Mouse (Mus musculus): Measurements from ENCODE around the gene Ugt1a10. TPM values are rescaled to one million over a fixed set of nuclear protein-coding genes. Genes with fewer than 3 reads are reported as not detected.

Ugt1a10 gene
- polyA plus RNA-seq, 2 experiments = not detected

GRCm38 (mm10) chr1:88225741-88226140 lies 170.6 kb downstream of the Ugt1a10 start:
- DNase-seq (ENCODE audit: low read depth in 3 of 3, low spot score in 3 of 3) = no peak
- ATAC-seq (ENCODE audit: insufficient read depth) = no peak
- H3K36me3 ChIP-seq (replicated peaks; ENCODE audit: control insufficient read depth, insufficient read depth, low read depth) = no peaks in the 10 kb centered on the region
- H3K27ac ChIP-seq = no peak overlapping the region
- peaks cover 8% of the 10 kb centered on the region for H3K9me3 ChIP-seq (ENCODE audit: control insufficient read depth, low read length)
- no peak for TF ChIP-seq CTCF (IDR thresholded peaks at IDR 0.05; ENCODE audit: low read depth)
- no peak for TF ChIP-seq EP300 (IDR thresholded peaks at IDR 0.05; ENCODE audit: low read depth)
- no peaks in the 10 kb centered on the region for H3K4me1 ChIP-seq (replicated peaks; ENCODE audit: control insufficient read depth in 2 of 2, insufficient read depth in 2 of 2, low read length in 1 of 2)
- no peaks in the 10 kb centered on the region for H3K27me3 ChIP-seq (ENCODE audit: control insufficient read depth, insufficient read depth, low read length)
- H3K9ac ChIP-seq (replicated peaks) = no peak overlapping the region
- no peak overlapping the region for H3K4me2 ChIP-seq (ENCODE audit: low read depth)
- H3K4me3 ChIP-seq (ENCODE audit: insufficient read depth in 1 of 2, low read depth in 2 of 2, low read length in 2 of 2) = no peak overlapping the region

- ATAC-seq (ENCODE audit: insufficient read depth) (no peak), DNase-seq (ENCODE audit: low read depth in 3 of 3, low spot score in 3 of 3) (no peak)
- H3K36me3 ChIP-seq (replicated peaks; ENCODE audit: control insufficient read depth, insufficient read depth, low read depth) = no peaks in the 10 kb centered on the region
- H3K9ac ChIP-seq (replicated peaks) = no peak within 1 kb of the TSS
- no peaks in the 10 kb centered on the region for H3K27me3 ChIP-seq (ENCODE audit: control insufficient read depth, insufficient read depth, low read length)
- no peak within 1 kb of the TSS for H3K4me2 ChIP-seq (ENCODE audit: low read depth)
- H3K27ac ChIP-seq = no peak within 1 kb of the TSS
- no peak for TF ChIP-seq CTCF (IDR thresholded peaks at IDR 0.05; ENCODE audit: low read depth)
- TF ChIP-seq EP300 (IDR thresholded peaks at IDR 0.05; ENCODE audit: low read depth) = no peak
- whole genome bisulfite sequencing (ENCODE audit: insufficient replicate concordance) = 34% methylated on average over 5 of the region's 5 CpGs
- no peak within 1 kb of the TSS for H3K4me3 ChIP-seq (ENCODE audit: insufficient read depth in 1 of 2, low read depth in 2 of 2, low read length in 2 of 2)
- H3K9me3 ChIP-seq (ENCODE audit: control insufficient read depth, low read length) = peaks cover 13% of the 10 kb centered on the region
- H3K4me1 ChIP-seq (replicated peaks; ENCODE audit: control insufficient read depth in 2 of 2, insufficient read depth in 2 of 2, low read length in 1 of 2) = no peaks in the 10 kb centered on the region
Observed at GRCm38 (mm10) chr1:88226670-88227379, 171.6 kb downstream of the Ugt1a10 start, which contains the start of gene Mroh2a. Gene Mroh2a (plus strand): TSS chr1:88226986.

- ATAC-seq (ENCODE audit: insufficient read depth) = no peak
- 37% methylated on average over 2 of the region's 2 CpGs for WGBS (ENCODE audit: insufficient replicate concordance)
- H3K27ac ChIP-seq = no peak overlapping the region
Observed at GRCm38 (mm10) chr1:88227482-88227881, 172.3 kb downstream of the Ugt1a10 start.

GRCm38 (mm10) chr1:88228121-88228520 lies 172.9 kb downstream of the Ugt1a10 start:
- H3K36me3 ChIP-seq (replicated peaks; ENCODE audit: control insufficient read depth, insufficient read depth, low read depth) = no peaks in the 10 kb centered on the region
- DNase-seq (ENCODE audit: low read depth in 3 of 3, low spot score in 3 of 3) = no peak
- peaks cover 13% of the 10 kb centered on the region for H3K9me3 ChIP-seq (ENCODE audit: control insufficient read depth, low read length)
- no peak overlapping the region for H3K27ac ChIP-seq
- H3K4me3 ChIP-seq (ENCODE audit: insufficient read depth in 1 of 2, low read depth in 2 of 2, low read length in 2 of 2) = no peak overlapping the region
- no peak for ATAC-seq (ENCODE audit: insufficient read depth)
- H3K4me2 ChIP-seq (ENCODE audit: low read depth) = no peak overlapping the region
- H3K4me1 ChIP-seq (replicated peaks; ENCODE audit: control insufficient read depth in 2 of 2, insufficient read depth in 2 of 2, low read length in 1 of 2) = no peaks in the 10 kb centered on the region
- TF ChIP-seq CTCF (IDR thresholded peaks at IDR 0.05; ENCODE audit: low read depth) (no peak), EP300 (IDR thresholded peaks at IDR 0.05; ENCODE audit: low read depth) (no peak)
- WGBS (ENCODE audit: insufficient replicate concordance) = 59% methylated on average over 7 of the region's 7 CpGs
- H3K9ac ChIP-seq (replicated peaks) = no peak overlapping the region
- no peaks in the 10 kb centered on the region for H3K27me3 ChIP-seq (ENCODE audit: control insufficient read depth, insufficient read depth, low read length)

More at GRCm38 (mm10) chr1:88227482-88227881, 172.3 kb downstream of the Ugt1a10 start:
- Histone ChIP-seq H3K4me3 (ENCODE audit: insufficient read depth in 1 of 2, low read depth in 2 of 2, low read length in 2 of 2) (no peak overlapping the region), H3K9me3 (ENCODE audit: control insufficient read depth, low read length) (peaks cover 13% of the 10 kb centered on the region), H3K4me1 (replicated peaks; ENCODE audit: control insufficient read depth in 2 of 2, insufficient read depth in 2 of 2, low read length in 1 of 2) (no peaks in the 10 kb centered on the region), H3K27me3 (ENCODE audit: control insufficient read depth, insufficient read depth, low read length) (no peaks in the 10 kb centered on the region), H3K9ac (replicated peaks) (no peak overlapping the region), H3K4me2 (ENCODE audit: low read depth) (no peak overlapping the region), H3K36me3 (replicated peaks; ENCODE audit: control insufficient read depth, insufficient read depth, low read depth) (no peaks in the 10 kb centered on the region)
- TF ChIP-seq CTCF (IDR thresholded peaks at IDR 0.05; ENCODE audit: low read depth) (no peak), EP300 (IDR thresholded peaks at IDR 0.05; ENCODE audit: low read depth) (no peak)
- no peak for DNase-seq (ENCODE audit: low read depth in 3 of 3, low spot score in 3 of 3)

- H3K9ac ChIP-seq (replicated peaks) = no peak overlapping the region
- no peak for ATAC-seq (ENCODE audit: insufficient read depth)
- peaks cover 16% of the 10 kb centered on the region for H3K9me3 ChIP-seq (ENCODE audit: control insufficient read depth, low read length)
- H3K27ac ChIP-seq = no peak overlapping the region
- H3K36me3 ChIP-seq (replicated peaks; ENCODE audit: control insufficient read depth, insufficient read depth, low read depth) = no peaks in the 10 kb centered on the region
- no peak for DNase-seq (ENCODE audit: low read depth in 3 of 3, low spot score in 3 of 3)
- WGBS (ENCODE audit: insufficient replicate concordance) = 50% methylated on average over 3 of the region's 3 CpGs
- no peak for TF ChIP-seq CTCF (IDR thresholded peaks at IDR 0.05; ENCODE audit: low read depth)
- TF ChIP-seq EP300 (IDR thresholded peaks at IDR 0.05; ENCODE audit: low read depth) = no peak
- H3K27me3 ChIP-seq (ENCODE audit: control insufficient read depth, insufficient read depth, low read length) = no peaks in the 10 kb centered on the region
- no peak overlapping the region for H3K4me3 ChIP-seq (ENCODE audit: insufficient read depth in 1 of 2, low read depth in 2 of 2, low read length in 2 of 2)
- H3K4me2 ChIP-seq (ENCODE audit: low read depth) = no peak overlapping the region
- no peaks in the 10 kb centered on the region for H3K4me1 ChIP-seq (replicated peaks; ENCODE audit: control insufficient read depth in 2 of 2, insufficient read depth in 2 of 2, low read length in 1 of 2)
Observed at GRCm38 (mm10) chr1:88229566-88229965, 174.4 kb downstream of the Ugt1a10 start.
